Mouse (Mus musculus): ENCODE measurements around the gene Carmil2.

The Carmil2 gene

GRCm38 (mm10) chr8:105685796-105686308 is at the start of gene Carmil2:
Carmil2 (plus strand) TSS chr8:105686274.
- DNase-seq (ENCODE audit: low read depth, low spot score) = peak; percentile 90

GRCm38 (mm10) chr8:105636963-105637510 is 49.0 kb upstream of the Carmil2 start, which contains the start of gene Agrp:
Agrp (minus strand) TSS chr8:105637393.
- DNase-seq (ENCODE audit: low read depth, low spot score) = no peak

- DNase-seq (ENCODE audit: low read depth, low spot score) = peak; percentile 42
Observed at GRCm38 (mm10) chr8:105637601-105638041, 48.5 kb upstream of the Carmil2 start.

GRCm38 (mm10) chr8:105638510-105638909 is 47.6 kb upstream of the Carmil2 start:
- DNase-seq (ENCODE audit: low read depth, low spot score) = peak; percentile 57

GRCm38 (mm10) chr8:105639835-105640234 is 46.2 kb upstream of the Carmil2 start:
- DNase-seq (ENCODE audit: low read depth, low spot score) = no peak

GRCm38 (mm10) chr8:105640511-105640910 is 45.6 kb upstream of the Carmil2 start:
- no peak for DNase-seq (ENCODE audit: low read depth, low spot score)

GRCm38 (mm10) chr8:105645205-105645604 is 40.9 kb upstream of the Carmil2 start:
- no peak for DNase-seq (ENCODE audit: low read depth, low spot score)

GRCm38 (mm10) chr8:105648929-105649328 is 37.1 kb upstream of the Carmil2 start:
- DNase-seq (ENCODE audit: low read depth, low spot score) = no peak

GRCm38 (mm10) chr8:105657641-105658040 is 28.4 kb upstream of the Carmil2 start:
- no peak for DNase-seq (ENCODE audit: low read depth, low spot score)

- DNase-seq (ENCODE audit: low read depth, low spot score) = peak; percentile 72
Observed at GRCm38 (mm10) chr8:105661167-105661566, 24.9 kb upstream of the Carmil2 start.

GRCm38 (mm10) chr8:105677891-105678290 is 8.2 kb upstream of the Carmil2 start:
- no peak for DNase-seq (ENCODE audit: low read depth, low spot score)

- no peak for DNase-seq (ENCODE audit: low read depth, low spot score)
Observed at GRCm38 (mm10) chr8:105685325-105685724, 749 bp upstream of the Carmil2 start.

- DNase-seq (ENCODE audit: low read depth, low spot score) = no peak
Observed at GRCm38 (mm10) chr8:105686551-105686950, 477 bp downstream of the Carmil2 start.

GRCm38 (mm10) chr8:105687512-105687911 is 1.4 kb downstream of the Carmil2 start:
- DNase-seq (ENCODE audit: low read depth, low spot score) = peak; percentile 9

- DNase-seq (ENCODE audit: low read depth, low spot score) = no peak
Observed at GRCm38 (mm10) chr8:105688242-105688752, 2.2 kb downstream of the Carmil2 start.

- no peak for DNase-seq (ENCODE audit: low read depth, low spot score)
Observed at GRCm38 (mm10) chr8:105689256-105689982, 3.3 kb downstream of the Carmil2 start.

GRCm38 (mm10) chr8:105689983-105690360 is 3.9 kb downstream of the Carmil2 start:
- no peak for DNase-seq (ENCODE audit: low read depth, low spot score)

- DNase-seq (ENCODE audit: low read depth, low spot score) = no peak
Observed at GRCm38 (mm10) chr8:105690978-105691377, 4.9 kb downstream of the Carmil2 start.

- DNase-seq (ENCODE audit: low read depth, low spot score) = no peak
Observed at GRCm38 (mm10) chr8:105692449-105693182, 6.5 kb downstream of the Carmil2 start.

- no peak for DNase-seq (ENCODE audit: low read depth, low spot score)
Observed at GRCm38 (mm10) chr8:105693648-105694047, 7.6 kb downstream of the Carmil2 start.

- DNase-seq (ENCODE audit: low read depth, low spot score) = no peak
Observed at GRCm38 (mm10) chr8:105694051-105694799, 8.2 kb downstream of the Carmil2 start.
